Mouse (Mus musculus) T-cell, adult 2 months (primary cell): Measurements from ENCODE around the gene Alg5.
"Not testable (repeated sequence)": the region's sequence is repeated elsewhere in the genome, so short reads cannot be mapped to it uniquely, and the experiment has no call there.

Experiments used
- DNase-seq: peaks from one replicate; pipeline ENCODE4 v3.0.0; 2022; ENCODE audit warnings: low spot score

Gene Alg5

DNA sequence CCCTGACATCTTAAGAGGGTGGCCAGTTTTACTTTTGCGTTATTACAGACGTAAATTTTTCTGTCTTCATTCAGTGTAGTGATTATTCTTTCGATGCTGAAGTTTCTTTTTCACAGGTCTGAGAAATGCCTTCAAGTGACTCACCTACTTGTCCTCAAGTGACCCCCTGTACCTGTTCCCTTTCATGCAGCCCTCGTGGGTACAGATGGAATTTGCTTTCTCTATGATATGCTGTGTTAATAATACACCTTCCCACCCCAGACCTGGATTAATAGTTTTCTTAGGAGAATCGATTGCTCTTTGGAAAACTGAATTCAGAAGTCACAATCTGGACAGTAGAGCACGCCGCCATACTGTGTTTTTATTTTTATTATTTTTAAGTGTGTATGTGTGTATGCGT is 2.0 kb downstream of the Alg5 start:
- no peak for DNase-seq

- no peak for DNase-seq
Observed at GRCm38 (mm10) chr3:54741965-54742364, 6.6 kb downstream of the Alg5 start.

DNA sequence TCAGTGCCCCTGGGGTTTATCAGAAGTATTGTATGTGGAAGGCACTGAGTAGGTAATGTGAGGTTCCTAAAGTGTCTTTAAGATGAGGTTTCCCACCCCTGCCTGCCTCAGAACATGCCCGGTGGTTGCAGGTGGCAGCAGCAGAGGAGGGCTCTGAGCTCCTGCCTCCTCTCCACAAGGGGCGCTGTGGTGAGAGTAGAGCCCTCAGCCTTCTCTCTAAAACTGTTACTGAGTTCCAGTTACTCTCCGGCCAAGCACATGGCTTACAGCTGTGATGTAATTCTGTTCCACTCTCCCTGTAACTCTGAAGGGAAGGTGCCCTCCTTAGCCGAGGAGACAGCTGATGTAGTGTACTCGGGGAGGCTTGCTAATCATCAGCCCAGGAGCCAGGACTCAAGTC is 10.5 kb downstream of the Alg5 start:
- DNase-seq: no peak

GRCm38 (mm10) chr3:54753411-54753810 is 18.1 kb downstream of the Alg5 start:
- no peak for DNase-seq

DNA sequence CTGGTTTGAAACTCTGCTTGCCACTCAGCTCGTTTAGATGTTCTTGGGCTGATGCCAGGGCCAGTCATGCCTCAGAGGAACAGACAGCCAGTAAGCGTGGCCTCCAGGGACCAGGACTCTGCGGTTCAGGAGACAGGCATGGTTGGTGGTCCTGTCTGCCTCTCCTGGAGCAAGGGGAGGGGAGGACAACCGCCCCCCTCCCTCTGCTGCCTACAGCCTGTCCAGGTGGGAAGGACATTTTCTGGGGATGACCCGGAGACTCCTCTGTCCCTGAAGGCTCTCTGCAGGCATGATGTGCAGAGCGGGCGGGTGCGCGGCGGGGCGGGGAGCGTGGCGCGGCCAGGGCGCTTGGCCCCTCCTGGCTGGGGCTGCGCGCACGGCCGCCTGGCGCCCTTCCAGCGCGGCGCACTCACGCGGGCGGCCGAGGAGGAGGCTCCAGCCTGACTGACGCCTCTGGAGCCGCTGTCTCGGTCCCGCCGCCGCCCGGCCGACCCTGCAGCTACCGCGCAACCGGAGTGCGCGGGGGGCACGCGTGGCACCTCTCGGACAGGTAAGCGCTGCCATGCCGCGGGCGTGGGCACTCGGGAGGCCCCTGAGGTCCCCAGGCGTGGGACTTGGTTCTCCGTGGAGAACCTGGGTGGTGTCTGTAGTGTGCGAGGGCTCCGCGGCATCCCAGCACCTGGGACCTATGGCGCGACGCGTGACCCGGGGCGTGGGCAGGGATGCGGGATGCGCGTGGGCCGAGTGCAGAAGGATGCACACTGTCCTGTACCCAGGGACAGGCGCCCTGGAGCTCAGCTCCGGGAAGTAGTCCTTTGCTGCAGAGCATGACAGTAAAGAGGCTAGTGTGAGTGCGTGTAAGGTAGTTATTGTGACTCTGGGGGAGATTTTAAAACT is 20.1 kb downstream of the Alg5 start, which contains the start of gene Smad9:
Smad9 (plus strand) TSS at position 438 of the 897 bp plus-strand sequence.
- DNase-seq: no peak

- no peak for DNase-seq
Observed at GRCm38 (mm10) chr3:54756058-54756457, 20.7 kb downstream of the Alg5 start.

GRCm38 (mm10) chr3:54757446-54757845 is 22.1 kb downstream of the Alg5 start:
- no peak for DNase-seq

GRCm38 (mm10) chr3:54759211-54759610 is 23.9 kb downstream of the Alg5 start:
- DNase-seq: no peak

- no peak for DNase-seq
Observed at GRCm38 (mm10) chr3:54760321-54761115, 25.2 kb downstream of the Alg5 start.

DNA sequence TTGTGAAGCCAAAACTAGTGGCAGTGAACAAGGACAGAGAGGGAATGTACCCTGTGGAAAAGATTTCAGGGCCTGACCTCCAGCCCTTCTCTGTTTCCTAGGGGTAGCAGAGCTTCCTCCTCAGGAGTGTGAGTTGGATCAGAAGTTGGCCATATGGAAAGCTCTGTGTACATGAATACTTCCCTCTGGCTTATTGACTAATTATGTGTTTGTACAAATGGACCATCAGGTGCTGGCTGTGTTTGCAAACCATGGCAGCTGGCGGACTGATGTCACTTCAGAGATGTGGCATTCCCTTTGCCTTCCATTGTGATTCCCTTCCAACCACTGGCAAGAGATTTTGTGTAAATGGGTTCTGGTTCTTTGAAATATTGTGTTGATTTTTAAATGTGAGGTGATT is 25.9 kb downstream of the Alg5 start:
- no peak for DNase-seq

DNA sequence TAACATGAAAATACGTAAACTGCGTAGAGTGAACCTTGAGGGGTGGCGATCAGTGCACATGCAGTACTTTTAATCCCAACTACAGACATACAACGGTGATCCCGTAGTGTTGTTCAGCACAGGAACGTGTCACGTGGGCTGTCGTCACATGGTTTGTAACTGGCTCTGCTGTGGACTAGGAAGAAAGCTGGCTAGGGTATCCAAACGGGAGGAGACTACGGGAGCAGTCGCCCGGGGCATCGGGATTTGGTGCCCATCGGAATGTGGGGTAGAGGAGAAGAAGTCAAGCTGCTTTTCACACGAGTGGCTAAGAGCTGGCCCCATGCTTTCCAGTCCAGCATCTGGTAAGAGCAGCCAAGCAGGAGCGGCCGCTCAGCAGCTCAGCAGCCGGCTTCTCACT is 29.1 kb downstream of the Alg5 start:
- DNase-seq: no peak

GRCm38 (mm10) chr3:54765521-54765920 is 30.2 kb downstream of the Alg5 start:
- DNase-seq: not testable (repeated sequence)

DNA sequence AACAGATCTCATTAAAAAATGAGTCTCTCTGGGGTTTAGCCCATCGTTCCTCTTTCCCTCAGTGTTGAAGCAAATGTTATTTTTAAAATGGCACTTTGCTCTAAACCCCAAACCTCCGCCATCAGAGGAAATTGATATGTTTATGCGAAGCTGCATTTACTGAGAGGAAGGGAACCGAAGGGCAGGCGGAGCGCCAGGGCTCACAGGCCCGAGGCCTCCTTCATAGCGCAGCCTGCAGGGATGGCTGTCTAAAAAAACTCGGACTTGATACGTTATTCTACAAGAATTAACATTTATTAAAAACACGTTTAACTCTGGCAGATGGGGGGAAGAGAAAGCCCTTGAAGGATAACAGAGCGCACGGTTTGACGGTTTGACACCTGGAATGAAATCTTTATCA is 30.7 kb downstream of the Alg5 start:
- no peak for DNase-seq

DNA sequence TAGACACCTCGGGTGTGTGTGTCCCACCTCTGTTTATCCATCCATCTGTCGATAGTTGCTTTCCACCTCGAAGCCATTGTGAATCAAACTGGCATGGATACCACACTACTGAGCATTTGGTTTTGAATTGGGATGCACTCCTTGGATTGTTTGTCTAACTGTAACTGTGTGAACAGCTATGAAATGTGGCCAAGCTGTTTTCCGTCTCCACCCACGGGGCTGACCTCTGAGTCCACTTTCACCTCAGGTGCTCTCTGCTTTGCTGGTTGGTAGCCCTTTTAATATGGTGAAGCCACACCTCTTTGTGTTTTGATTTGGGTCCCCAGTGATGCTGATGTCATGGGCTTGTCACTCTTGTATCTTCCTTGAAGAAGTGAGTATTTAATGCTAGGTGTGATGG is 31.5 kb downstream of the Alg5 start:
- DNase-seq: no peak

DNA sequence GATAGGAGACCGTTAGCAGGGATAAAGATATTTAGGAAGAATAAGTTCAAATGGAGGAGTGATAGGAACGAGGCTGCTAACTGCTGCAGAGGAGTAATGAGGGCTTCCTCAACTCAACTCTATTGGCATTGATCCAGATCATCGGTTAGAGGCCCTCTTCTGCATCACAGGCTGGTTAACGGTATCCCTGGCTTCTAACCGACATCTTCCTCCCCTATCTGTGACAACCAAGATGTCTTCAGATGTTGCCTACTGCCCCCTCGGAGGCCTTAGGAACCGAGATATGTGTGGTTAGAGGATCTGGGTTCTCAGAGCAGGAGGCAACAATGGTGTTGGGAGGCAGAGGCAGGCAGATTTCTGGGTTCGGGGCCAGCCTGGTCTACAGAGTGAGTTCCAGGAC is 33.3 kb downstream of the Alg5 start:
- no peak for DNase-seq

DNA sequence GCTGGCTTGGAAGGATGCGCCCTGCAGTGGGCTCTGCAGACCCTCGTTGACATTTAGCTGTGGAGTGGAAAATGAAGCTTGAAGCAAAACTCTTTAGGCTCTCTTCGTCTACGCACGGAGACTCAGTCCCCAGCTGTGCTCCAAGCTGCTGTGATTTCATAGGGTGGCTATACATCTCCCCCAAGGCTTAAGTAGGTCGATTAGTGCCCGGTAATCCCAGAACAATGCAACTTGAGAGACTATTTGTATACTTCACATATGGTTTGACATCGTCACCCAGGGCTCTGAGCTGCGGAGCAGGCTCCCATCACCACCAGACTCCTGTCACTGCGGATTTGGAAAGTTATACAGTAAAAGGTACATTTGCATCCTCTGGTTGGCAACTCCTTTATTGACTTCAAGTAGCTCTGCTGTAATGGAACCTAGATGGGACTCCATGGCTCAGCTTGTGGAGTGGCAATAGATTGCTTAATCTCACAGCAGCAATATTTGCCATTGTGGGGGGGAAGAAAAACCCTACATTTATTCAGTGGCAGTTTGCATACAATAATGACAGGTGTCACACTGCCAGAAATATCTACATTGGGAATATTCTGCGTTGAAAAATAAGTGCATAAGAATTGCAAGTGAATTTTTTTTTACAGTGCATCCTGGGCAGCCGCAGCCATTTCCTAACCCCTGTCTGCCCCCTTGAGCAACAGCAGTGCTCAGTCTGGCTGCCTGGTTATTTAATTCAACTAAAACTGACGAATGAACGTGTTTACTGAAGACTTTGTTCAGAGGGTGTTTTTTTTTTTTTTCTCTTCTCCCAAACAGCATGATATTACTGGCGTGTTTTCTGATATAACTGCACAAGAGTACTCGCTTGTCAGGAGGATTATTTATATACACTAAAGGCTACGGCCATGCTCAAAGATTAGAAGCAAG is 34.3 kb downstream of the Alg5 start:
- DNase-seq: no peak

DNA sequence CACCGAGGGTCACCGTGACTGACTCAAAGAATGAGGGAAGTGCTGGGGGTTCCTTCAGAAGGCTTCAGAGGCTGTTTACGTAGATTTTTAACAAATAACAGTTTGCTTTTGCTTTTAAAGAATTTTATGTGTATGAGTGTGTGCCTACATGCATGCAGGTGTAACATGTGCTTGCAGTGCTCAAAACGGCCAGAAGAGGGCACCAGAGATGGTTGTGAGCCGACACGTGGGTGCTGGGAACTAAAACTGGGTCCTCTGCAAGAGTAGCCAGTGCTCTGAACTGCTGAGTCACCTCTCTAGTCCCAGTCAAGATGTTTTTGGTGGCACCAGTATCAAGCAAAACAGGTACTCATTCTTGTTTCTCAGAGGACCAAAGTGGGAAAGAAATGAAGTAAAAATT is 38.3 kb downstream of the Alg5 start:
- no peak for DNase-seq

- DNase-seq: no peak
Observed at GRCm38 (mm10) chr3:54775989-54776631, 40.8 kb downstream of the Alg5 start.

- no peak for DNase-seq
Observed at GRCm38 (mm10) chr3:54790601-54791000, 55.3 kb downstream of the Alg5 start.

DNA sequence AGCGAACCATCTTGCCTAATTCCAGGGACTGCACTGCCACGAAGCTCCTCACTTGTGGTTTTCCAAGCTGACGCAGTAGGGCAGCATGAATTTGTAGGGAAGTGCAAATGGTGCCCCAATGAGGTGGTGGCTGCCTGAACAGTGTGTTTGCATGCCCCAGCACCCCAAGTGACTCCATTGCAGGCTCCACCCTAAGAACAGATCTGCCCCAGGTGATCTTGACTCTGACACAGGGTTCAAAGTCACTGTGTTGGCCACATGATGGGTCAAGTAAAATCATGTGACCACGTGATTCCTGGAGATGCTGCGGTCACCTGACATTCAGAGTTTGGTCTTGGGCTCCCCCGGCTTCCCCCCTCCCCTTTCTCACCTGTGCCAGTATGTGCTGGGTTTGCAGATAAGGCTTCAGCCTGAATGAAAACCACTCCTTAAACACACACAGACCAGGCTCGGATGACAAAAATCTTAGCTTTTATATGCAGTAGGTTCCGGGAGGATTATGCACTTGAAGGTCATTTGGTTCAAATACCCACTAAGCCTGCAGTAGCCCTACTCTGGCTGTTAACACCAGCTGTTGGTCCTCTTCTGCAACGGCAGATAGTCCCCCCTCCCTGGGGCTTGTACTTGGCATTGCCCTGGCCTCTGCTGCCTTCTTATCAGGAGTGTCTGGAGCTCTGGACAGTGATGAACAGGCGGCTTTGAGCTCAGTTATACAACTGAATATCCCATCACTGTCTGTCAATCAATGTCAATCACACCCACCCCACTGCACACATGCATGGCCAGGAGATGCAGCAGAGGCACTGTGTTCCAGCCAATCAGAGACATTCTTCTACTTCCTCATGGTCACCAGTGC is 56.7 kb downstream of the Alg5 start:
- DNase-seq: no peak

DNA sequence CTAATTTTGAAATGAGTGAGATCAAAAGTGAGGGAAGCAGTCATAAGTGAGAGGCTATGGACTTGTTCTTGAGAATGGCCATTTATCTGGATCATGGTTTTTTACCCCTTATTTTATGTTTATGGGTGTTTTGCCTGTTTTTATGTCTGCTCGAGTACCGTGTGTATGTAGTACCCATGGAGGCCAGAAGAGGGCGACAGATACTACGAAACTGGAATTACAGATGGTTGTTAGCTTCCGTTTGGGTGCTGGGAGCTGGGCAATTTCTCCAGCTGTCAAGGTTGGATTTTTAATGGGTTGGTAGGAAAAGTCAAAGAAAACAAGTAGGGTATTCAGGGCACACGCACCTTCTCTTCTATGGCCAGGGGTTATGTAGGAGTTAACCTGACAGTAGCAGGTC is 58.4 kb downstream of the Alg5 start:
- DNase-seq: no peak
